Mouse (Mus musculus): Measurements from ENCODE around the gene Mars2.

Mars2 gene

DNA sequence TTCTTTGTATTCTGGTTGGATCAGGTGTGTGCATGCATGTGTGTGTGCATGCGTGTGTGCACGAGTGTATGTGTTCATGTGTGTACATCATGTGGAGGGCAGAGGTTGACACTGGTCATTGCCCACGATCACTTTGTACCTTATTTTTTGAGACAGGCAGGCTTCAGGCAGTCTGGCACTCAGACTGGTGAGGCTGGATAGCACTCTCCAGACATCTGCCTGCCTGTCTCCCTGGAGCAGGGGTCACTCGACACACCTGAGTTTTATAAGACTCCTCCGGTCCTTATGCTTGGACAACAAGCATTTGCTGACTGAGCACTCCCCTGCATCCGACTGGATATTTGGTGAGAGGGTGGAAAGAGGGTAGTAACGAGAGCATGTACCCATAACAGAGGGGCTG lies 14.0 kb upstream of the Mars2 start:
- no peak for DNase-seq

- no peak for DNase-seq
Observed at GRCm38 (mm10) chr1:55224111-55224510, 12.9 kb upstream of the Mars2 start.

DNA sequence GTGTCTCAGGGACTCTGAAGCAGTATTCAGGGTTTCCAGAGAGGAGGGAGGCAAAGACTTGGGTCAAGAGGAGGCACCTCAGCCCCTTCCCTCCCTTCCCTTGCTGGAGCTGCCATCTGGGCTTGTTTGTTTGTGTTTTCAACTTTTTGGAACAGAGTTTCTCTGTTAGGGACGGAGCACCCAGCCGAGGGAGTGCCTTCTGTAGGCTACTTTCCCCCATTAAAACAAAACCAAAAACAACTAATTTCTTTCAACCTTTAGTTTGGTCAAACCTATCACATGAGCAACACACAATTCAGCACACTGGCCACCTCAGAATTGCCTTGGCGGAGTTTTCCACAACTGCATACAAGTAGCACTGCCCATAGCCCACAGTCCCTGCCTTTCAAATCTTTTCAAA lies 11.6 kb upstream of the Mars2 start:
- DNase-seq = no peak

DNA sequence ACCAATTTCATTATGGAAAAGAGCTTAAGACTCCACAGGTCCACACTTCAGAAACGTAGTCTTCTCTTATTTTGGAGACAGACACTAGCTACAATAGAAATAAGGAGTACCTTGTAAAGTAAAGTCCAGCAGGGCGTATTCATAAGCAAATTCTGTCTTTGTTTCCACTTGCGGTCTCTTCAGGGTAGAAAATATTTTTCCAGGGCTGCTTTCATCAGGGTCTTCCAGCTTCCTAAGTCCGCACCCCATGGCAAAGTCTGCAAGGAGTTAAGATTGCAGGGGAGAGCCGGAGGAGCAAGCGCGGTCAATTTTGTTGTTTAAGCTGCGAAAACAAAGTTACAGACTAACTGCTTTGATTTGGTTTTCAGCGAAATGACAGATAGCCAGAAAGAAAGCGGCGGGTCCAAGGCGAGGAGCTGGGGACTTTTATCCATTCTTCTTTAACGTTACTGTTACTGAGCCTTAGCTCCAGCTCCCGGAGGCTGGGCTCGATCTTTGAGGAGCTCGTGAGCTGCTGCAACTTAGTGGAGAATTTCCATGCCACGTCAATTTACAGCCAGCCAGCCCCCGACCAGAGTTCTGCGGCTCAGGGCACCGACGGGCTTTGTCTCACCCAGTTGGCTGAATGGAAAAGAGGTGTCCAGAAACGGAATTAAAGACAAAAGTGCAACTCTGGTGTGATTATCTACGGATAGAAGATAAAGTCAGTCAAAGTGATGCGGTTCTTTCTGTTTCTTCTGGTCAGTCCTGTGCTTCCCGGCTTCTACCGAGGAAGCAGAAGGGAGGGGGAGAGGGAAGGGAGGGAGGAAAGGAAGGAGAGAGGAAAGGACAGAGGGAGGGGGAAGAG lies 10.7 kb upstream of the Mars2 start, which contains the start of gene Rftn2:
Gene Rftn2 (minus strand): TSS at position 772 of the 847 bp plus-strand sequence.
- DNase-seq = no peak

- DNase-seq = no peak
Observed at GRCm38 (mm10) chr1:55227376-55227775, 9.6 kb upstream of the Mars2 start.

DNA sequence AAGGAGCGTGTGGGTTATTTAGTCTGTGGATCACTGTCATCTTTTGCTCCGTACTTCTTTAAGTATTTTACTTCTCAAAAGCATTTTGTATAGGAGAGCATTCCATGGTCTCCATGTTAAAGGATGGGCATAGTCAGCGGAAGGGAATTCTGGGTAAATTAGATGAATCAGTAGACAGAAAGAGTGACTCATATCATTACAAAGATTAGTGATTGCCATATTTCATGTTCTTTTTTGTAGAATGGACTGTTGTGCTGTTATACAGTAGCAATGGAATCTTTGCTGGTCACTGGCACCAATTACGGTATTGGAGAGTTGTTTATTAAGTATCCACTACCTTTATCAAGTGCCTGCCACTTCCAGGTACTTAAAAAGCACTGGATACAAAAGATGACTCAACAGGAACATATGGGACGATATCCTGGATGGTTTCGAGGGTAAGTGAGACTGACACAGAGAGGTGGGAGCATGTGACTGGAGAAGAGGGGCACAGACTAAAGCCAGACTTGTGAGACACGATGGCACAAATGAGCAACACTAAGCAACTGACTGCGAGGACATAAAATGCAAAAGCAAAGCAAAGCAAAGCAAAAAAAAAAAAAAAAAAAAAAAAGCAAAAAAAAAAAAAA lies 8.6 kb upstream of the Mars2 start:
- DNase-seq = no peak

DNA sequence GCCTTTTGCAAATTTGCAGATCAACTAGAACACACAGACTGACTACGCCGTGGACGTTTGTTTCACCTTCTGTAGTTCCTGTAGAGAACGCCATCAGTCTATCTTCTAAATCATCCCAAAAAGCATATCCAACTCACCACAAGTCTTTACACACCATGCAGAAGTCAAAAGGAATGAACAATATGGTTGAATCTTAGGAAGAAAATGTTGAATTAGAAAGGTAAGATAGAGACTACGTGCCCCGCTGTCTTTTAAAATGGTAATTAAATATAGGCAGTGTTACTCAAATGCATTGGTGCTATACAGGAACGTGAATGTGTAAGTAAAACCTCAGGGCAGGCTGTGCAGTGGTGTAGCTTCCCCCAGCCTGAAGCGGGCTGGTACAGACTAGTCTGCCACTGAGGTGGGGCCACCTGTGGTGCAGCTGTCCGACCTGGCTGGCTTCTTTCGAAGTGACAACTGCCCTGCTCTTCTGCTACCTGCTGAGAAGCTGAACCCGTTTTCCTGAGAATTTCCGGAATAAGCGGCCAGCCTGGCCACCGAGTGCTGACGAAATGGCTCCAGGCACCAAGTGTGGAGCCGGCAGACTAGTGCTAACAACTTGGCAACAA lies 2.0 kb upstream of the Mars2 start:
- no peak for DNase-seq

DNA sequence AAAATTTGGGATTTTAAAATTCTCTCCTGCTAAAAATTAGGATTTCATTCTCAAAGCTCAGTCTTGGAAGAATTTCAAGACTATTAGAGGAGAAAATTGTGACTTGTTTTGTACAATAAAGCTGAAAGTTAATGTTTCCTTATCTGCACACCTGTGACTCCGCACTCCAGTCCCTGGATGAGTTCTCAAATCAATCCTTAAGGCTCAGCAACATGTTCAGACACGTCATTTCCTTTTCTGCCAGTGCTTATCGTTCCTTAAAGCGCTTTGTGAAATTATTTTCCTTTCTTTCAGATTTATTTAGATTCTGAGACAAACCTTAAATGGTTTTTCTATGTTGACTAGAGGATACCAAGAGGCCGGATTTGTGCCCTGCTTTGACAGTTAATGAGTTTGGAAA lies 490 bp upstream of the Mars2 start:
- no peak for DNase-seq

DNA sequence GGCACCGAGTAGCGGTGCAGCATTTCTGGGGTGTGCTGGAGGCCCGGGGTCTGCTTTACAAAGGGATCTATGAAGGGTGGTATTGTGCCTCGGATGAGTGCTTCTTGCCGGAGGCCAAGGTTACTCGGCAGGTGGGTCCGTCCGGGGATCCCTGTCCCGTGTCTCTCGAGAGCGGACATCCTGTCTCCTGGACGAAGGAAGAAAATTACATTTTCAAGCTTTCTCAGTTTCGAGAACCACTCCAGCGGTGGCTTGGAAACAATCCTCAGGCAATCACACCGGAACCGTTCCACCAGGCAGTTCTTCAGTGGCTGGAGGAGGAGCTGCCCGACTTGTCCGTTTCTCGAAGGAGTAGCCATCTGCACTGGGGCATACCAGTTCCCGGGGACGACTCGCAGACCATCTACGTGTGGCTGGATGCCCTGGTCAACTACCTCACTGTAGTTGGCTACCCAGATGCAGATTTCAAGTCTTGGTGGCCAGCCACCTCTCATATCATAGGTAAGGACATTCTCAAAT lies 725 bp downstream of the Mars2 start:
- no peak for DNase-seq

GRCm38 (mm10) chr1:55238496-55238895 lies 1.5 kb downstream of the Mars2 start:
- no peak for DNase-seq

GRCm38 (mm10) chr1:55239237-55239636 lies 2.3 kb downstream of the Mars2 start:
- no peak for DNase-seq

- no peak for DNase-seq
Observed at GRCm38 (mm10) chr1:55246374-55246773, 9.4 kb downstream of the Mars2 start.

GRCm38 (mm10) chr1:55264385-55264784 lies 27.4 kb downstream of the Mars2 start:
- no peak for DNase-seq

DNA sequence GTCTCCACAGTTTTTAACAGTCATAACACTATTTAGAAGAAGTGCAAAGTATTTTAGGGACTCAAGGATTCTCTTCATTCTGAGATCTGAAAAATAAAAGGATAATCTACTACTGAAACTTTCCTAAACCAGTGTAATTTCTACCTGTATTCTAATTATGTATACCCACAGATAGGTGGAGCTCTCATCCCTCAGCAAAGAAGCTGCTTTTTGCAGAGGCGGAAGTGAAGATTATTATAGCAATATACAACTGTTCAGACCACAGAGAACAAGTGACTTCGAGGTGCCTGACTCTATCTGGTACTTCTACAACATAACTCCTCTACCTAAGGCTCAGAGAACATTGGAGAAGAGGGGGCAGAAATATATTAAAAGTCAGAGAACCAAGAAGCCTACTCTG lies 28.5 kb downstream of the Mars2 start:
- DNase-seq = no peak

DNA sequence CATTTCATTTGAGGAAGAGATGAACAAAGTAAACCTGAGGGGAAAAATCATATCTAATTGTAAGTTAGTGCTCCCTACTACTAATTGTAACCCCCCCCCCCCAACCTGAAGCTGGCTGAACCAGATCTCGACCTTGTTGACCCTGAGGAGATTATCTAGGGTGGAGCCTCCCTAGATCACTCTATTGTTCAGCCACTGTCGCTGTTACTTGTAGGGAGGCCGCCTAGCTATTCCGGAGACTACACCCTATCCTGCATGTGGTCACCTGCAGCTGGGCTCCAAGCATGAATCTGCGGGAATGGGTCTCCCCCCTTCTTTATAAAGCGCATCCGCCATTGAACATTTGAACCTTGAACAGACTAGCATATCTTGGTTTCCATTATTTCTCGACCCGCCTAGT lies 42.1 kb downstream of the Mars2 start:
- no peak for DNase-seq

All from layer of hippocampus, adult 9-11 months (tissue).